Mouse (Mus musculus): ENCODE results near the gene Nubp2.

DNA sequence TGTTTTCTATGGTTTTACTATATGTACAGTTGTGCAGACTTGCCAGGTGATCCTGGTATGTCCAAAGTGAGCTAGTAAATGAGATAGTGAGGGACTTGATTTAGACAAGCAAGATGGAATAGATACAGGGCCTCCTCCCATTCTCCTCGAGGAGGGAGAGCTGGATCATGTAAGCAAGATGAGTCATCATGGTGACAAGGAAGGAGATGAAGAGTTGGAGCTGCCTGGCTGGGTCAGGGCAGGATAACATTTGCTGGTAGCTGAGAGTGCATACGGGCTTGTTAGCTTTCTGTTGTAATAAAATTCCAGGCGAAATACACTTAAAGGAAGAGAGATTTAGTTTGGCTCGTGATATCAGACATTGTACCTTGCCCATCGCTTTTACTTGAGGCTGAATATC, 45.8 kb downstream of the Nubp2 start:
- no peak for TF ChIP-seq CTCF (IDR thresholded peaks at IDR 0.05; ENCODE audit: insufficient read depth, low read length)
- no peak for TF ChIP-seq POLR2A (IDR thresholded peaks at IDR 0.05; ENCODE audit: borderline replicate concordance, extremely low read depth, low read depth, low read length)

Data from lung, adult 2 months (tissue).